Mouse (Mus musculus): Measurements from ENCODE around the gene Gm8127. TPM values are rescaled to one million over a fixed set of nuclear protein-coding genes. Genes with fewer than 3 reads are reported as not detected.
"Not testable (repeated sequence)": the region's sequence is repeated elsewhere in the genome, so short reads cannot be mapped to it uniquely, and the experiment has no call there.

The Gm8127 gene
- total RNA-seq (2012; rRNA removed) (not detected in 2 replicates), polyA plus RNA-seq (2012; ENCODE audit: insufficient read depth in 1 of 2, insufficient read length in 2 of 2, low read depth in 1 of 2, low replicate concordance in 2 of 2, missing spikeins in 1 of 2) (not detected)

GRCm38 (mm10) chr14:43293503-43293902, at the start of gene Gm8127:
Gene Gm8127, minus strand, starts transcription at chr14:43293832.
- DNase-seq (ENCODE audit: low read depth, low spot score); H3K9me3 ChIP-seq (replicated peaks; ENCODE audit: insufficient read depth, low read length); H3K4me3 ChIP-seq (ENCODE audit: control insufficient read depth in 1 of 2, insufficient read depth in 1 of 2, low read depth in 2 of 2, low read length in 2 of 2); H3K9ac ChIP-seq (ENCODE audit: control insufficient read depth, low read depth, low read length, poor library complexity, severe bottlenecking); H3K79me2 ChIP-seq (ENCODE audit: control insufficient read depth, insufficient read depth, low read length, poor library complexity); H3K27me3 ChIP-seq (ENCODE audit: control insufficient read depth in 1 of 2, insufficient read depth in 2 of 2, low read length in 2 of 2); H3K4me1 ChIP-seq (ENCODE audit: control insufficient read depth in 1 of 2, insufficient read depth in 2 of 2, low read length in 2 of 2); H3K27ac ChIP-seq (ENCODE audit: control insufficient read depth, low read depth, low read length); H3K36me3 ChIP-seq (ENCODE audit: control insufficient read depth in 1 of 2, insufficient read depth in 2 of 2, low read length in 2 of 2): not testable (repeated sequence)

- not testable (repeated sequence) for DNase-seq (ENCODE audit: low read depth, low spot score); H3K4me3 ChIP-seq (ENCODE audit: control insufficient read depth in 1 of 2, insufficient read depth in 1 of 2, low read depth in 2 of 2, low read length in 2 of 2); H3K4me1 ChIP-seq (ENCODE audit: control insufficient read depth in 1 of 2, insufficient read depth in 2 of 2, low read length in 2 of 2); H3K79me2 ChIP-seq (ENCODE audit: control insufficient read depth, insufficient read depth, low read length, poor library complexity); H3K36me3 ChIP-seq (ENCODE audit: control insufficient read depth in 1 of 2, insufficient read depth in 2 of 2, low read length in 2 of 2); H3K9me3 ChIP-seq (replicated peaks; ENCODE audit: insufficient read depth, low read length); H3K27me3 ChIP-seq (ENCODE audit: control insufficient read depth in 1 of 2, insufficient read depth in 2 of 2, low read length in 2 of 2); H3K9ac ChIP-seq (ENCODE audit: control insufficient read depth, low read depth, low read length, poor library complexity, severe bottlenecking); H3K27ac ChIP-seq (ENCODE audit: control insufficient read depth, low read depth, low read length)
Measured at GRCm38 (mm10) chr14:43337646-43338045, 44.0 kb upstream of the Gm8127 start.

GRCm38 (mm10) chr14:43331362-43331880, 37.8 kb upstream of the Gm8127 start:
- H3K79me2 ChIP-seq (ENCODE audit: control insufficient read depth, insufficient read depth, low read length, poor library complexity); H3K36me3 ChIP-seq (ENCODE audit: control insufficient read depth in 1 of 2, insufficient read depth in 2 of 2, low read length in 2 of 2); H3K27ac ChIP-seq (ENCODE audit: control insufficient read depth, low read depth, low read length); H3K4me3 ChIP-seq (ENCODE audit: control insufficient read depth in 1 of 2, insufficient read depth in 1 of 2, low read depth in 2 of 2, low read length in 2 of 2); H3K27me3 ChIP-seq (ENCODE audit: control insufficient read depth in 1 of 2, insufficient read depth in 2 of 2, low read length in 2 of 2); H3K9me3 ChIP-seq (replicated peaks; ENCODE audit: insufficient read depth, low read length); DNase-seq (ENCODE audit: low read depth, low spot score); H3K9ac ChIP-seq (ENCODE audit: control insufficient read depth, low read depth, low read length, poor library complexity, severe bottlenecking); H3K4me1 ChIP-seq (ENCODE audit: control insufficient read depth in 1 of 2, insufficient read depth in 2 of 2, low read length in 2 of 2): not testable (repeated sequence)

- not testable (repeated sequence) for H3K27ac ChIP-seq (ENCODE audit: control insufficient read depth, low read depth, low read length); DNase-seq (ENCODE audit: low read depth, low spot score); H3K9me3 ChIP-seq (replicated peaks; ENCODE audit: insufficient read depth, low read length); H3K36me3 ChIP-seq (ENCODE audit: control insufficient read depth in 1 of 2, insufficient read depth in 2 of 2, low read length in 2 of 2); H3K9ac ChIP-seq (ENCODE audit: control insufficient read depth, low read depth, low read length, poor library complexity, severe bottlenecking); H3K27me3 ChIP-seq (ENCODE audit: control insufficient read depth in 1 of 2, insufficient read depth in 2 of 2, low read length in 2 of 2); H3K79me2 ChIP-seq (ENCODE audit: control insufficient read depth, insufficient read depth, low read length, poor library complexity); H3K4me3 ChIP-seq (ENCODE audit: control insufficient read depth in 1 of 2, insufficient read depth in 1 of 2, low read depth in 2 of 2, low read length in 2 of 2); H3K4me1 ChIP-seq (ENCODE audit: control insufficient read depth in 1 of 2, insufficient read depth in 2 of 2, low read length in 2 of 2)
Measured at GRCm38 (mm10) chr14:43328603-43329002, 35.0 kb upstream of the Gm8127 start.

GRCm38 (mm10) chr14:43319516-43319915, 25.9 kb upstream of the Gm8127 start:
- H3K9ac ChIP-seq (ENCODE audit: control insufficient read depth, low read depth, low read length, poor library complexity, severe bottlenecking); DNase-seq (ENCODE audit: low read depth, low spot score); H3K27ac ChIP-seq (ENCODE audit: control insufficient read depth, low read depth, low read length); H3K27me3 ChIP-seq (ENCODE audit: control insufficient read depth in 1 of 2, insufficient read depth in 2 of 2, low read length in 2 of 2); H3K4me3 ChIP-seq (ENCODE audit: control insufficient read depth in 1 of 2, insufficient read depth in 1 of 2, low read depth in 2 of 2, low read length in 2 of 2); H3K4me1 ChIP-seq (ENCODE audit: control insufficient read depth in 1 of 2, insufficient read depth in 2 of 2, low read length in 2 of 2); H3K36me3 ChIP-seq (ENCODE audit: control insufficient read depth in 1 of 2, insufficient read depth in 2 of 2, low read length in 2 of 2); H3K79me2 ChIP-seq (ENCODE audit: control insufficient read depth, insufficient read depth, low read length, poor library complexity); H3K9me3 ChIP-seq (replicated peaks; ENCODE audit: insufficient read depth, low read length): not testable (repeated sequence)

- H3K9ac ChIP-seq (ENCODE audit: control insufficient read depth, low read depth, low read length, poor library complexity, severe bottlenecking); H3K4me1 ChIP-seq (ENCODE audit: control insufficient read depth in 1 of 2, insufficient read depth in 2 of 2, low read length in 2 of 2); H3K9me3 ChIP-seq (replicated peaks; ENCODE audit: insufficient read depth, low read length); H3K36me3 ChIP-seq (ENCODE audit: control insufficient read depth in 1 of 2, insufficient read depth in 2 of 2, low read length in 2 of 2); H3K27me3 ChIP-seq (ENCODE audit: control insufficient read depth in 1 of 2, insufficient read depth in 2 of 2, low read length in 2 of 2); H3K4me3 ChIP-seq (ENCODE audit: control insufficient read depth in 1 of 2, insufficient read depth in 1 of 2, low read depth in 2 of 2, low read length in 2 of 2); H3K79me2 ChIP-seq (ENCODE audit: control insufficient read depth, insufficient read depth, low read length, poor library complexity); H3K27ac ChIP-seq (ENCODE audit: control insufficient read depth, low read depth, low read length); DNase-seq (ENCODE audit: low read depth, low spot score): not testable (repeated sequence)
Measured at GRCm38 (mm10) chr14:43278681-43279080, 15.0 kb downstream of the Gm8127 start.

GRCm38 (mm10) chr14:43278146-43278545, 15.5 kb downstream of the Gm8127 start:
- not testable (repeated sequence) for H3K79me2 ChIP-seq (ENCODE audit: control insufficient read depth, insufficient read depth, low read length, poor library complexity); H3K27ac ChIP-seq (ENCODE audit: control insufficient read depth, low read depth, low read length); H3K36me3 ChIP-seq (ENCODE audit: control insufficient read depth in 1 of 2, insufficient read depth in 2 of 2, low read length in 2 of 2); H3K9ac ChIP-seq (ENCODE audit: control insufficient read depth, low read depth, low read length, poor library complexity, severe bottlenecking); DNase-seq (ENCODE audit: low read depth, low spot score); H3K9me3 ChIP-seq (replicated peaks; ENCODE audit: insufficient read depth, low read length); H3K4me3 ChIP-seq (ENCODE audit: control insufficient read depth in 1 of 2, insufficient read depth in 1 of 2, low read depth in 2 of 2, low read length in 2 of 2); H3K4me1 ChIP-seq (ENCODE audit: control insufficient read depth in 1 of 2, insufficient read depth in 2 of 2, low read length in 2 of 2); H3K27me3 ChIP-seq (ENCODE audit: control insufficient read depth in 1 of 2, insufficient read depth in 2 of 2, low read length in 2 of 2)
